Mouse (Mus musculus) cerebellum, adult 2 months (tissue): ENCODE data around the gene Gm5136.

Experiments
- CTCF ChIP-seq: fragments of 200-500 bp; IDR thresholded peaks from 2 replicates; pipeline ENCODE4 v1.5.1; 2011; ENCODE audit warnings: low read depth, mild to moderate bottlenecking, control low read depth, low read length, moderate library complexity, borderline replicate concordance; ENCODE audit not compliant: insufficient read depth
- POLR2A ChIP-seq: fragments of 200-500 bp; IDR thresholded peaks from 2 replicates; pipeline ENCODE4 v1.6.1; 2011; ENCODE audit warnings: low read length, control low read depth, borderline replicate concordance; ENCODE audit not compliant: insufficient read depth

DNA sequence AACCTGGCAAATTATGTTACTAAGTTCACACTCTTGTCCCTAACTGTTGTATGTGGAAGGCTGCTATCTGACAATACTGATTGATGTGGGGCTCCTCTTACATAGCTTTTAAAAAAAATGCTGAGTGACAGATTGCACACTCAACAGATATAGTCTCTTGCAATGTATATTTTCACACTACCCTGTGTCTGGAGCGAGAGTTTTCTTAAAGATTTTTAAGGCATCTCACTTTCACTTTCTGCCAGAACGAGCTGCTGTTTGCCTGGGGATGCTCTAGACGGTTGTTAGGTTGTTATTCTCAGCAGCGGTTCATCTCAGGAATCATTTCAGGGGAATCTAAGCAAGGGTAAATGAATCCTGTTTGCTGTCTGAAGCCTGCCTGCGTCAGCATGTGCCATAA, 2.9 kb downstream of the Gm5136 start:
- no peak for TF ChIP-seq POLR2A
- no peak for TF ChIP-seq CTCF
